Mouse (Mus musculus) ES-E14 (cell line): ENCODE results near the gene Zfand2b.

Source experiments
- CHD2 ChIP-seq: IDR thresholded peaks from 2 replicates; pipeline ENCODE4 v1.6.1; 2014; ENCODE audit warnings: mild to moderate bottlenecking, low read depth, low read length, inconsistent platforms
- MAFK ChIP-seq: IDR thresholded peaks from 2 replicates; pipeline ENCODE4 v1.6.1; 2014; ENCODE audit warnings: mild to moderate bottlenecking, low read depth, low read length, inconsistent platforms; ENCODE audit not compliant: insufficient read depth
- ZC3H11A ChIP-seq: IDR thresholded peaks from 2 replicates; pipeline ENCODE4 v1.6.1; 2012; ENCODE audit warnings: low read depth, mild to moderate bottlenecking, inconsistent platforms, low read length, borderline replicate concordance
- ZNF384 ChIP-seq: IDR thresholded peaks from 2 replicates; pipeline ENCODE4 v1.6.1; 2012; ENCODE audit warnings: low read depth, low read length, inconsistent platforms

- TF ChIP-seq ZC3H11A (no peak), CHD2 (no peak), ZNF384 (no peak), MAFK (no peak)
Observed at GRCm38 (mm10) chr1:75155837-75156236, 12.6 kb upstream of the Zfand2b start.
